Mouse (Mus musculus): ENCODE results near the gene Rasa3.
A peak's percentile ranks its signal among the peaks of the same experiment; 100 is the strongest.

Gene Rasa3

DNA sequence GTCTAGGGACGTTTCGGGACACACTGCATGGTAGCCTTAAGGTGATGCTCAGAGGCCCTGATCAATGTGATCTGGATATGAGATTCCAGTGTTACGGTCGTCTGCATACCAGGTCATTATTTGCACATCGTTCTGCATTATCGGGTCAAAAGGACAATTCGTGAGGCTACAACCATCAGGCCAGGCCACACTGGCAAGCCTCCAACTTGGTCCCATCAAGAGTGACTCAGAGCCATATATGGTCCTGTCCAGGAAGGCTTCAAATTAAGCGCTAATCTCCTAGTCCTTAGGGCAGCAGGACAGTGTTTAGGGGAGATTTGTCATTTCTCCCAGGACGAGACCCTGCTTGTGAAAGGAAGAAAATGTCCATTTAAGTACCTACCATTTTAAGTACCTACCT lies 63.3 kb downstream of the Rasa3 start:
- no peak for DNase-seq

DNA sequence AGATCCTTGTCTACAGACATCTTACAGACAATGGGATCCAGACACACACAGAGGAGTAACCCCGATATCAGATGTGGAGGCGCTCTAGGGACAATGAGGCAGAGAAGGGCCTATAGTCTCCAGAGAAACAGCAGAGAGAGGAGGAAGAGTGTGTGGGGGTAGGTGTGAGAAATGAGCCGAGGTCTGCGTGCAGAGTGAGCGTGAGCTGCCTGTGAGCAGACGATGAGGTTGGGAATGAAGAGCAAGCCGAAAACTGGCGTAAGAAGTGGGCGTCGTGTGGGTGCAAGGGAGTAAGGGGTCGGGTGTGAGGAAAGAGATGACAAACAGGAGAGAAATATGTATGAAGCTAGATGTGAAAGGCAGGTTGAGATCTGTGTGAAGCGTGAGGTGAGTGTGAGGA lies 65.7 kb downstream of the Rasa3 start:
- DNase-seq = no peak

DNA sequence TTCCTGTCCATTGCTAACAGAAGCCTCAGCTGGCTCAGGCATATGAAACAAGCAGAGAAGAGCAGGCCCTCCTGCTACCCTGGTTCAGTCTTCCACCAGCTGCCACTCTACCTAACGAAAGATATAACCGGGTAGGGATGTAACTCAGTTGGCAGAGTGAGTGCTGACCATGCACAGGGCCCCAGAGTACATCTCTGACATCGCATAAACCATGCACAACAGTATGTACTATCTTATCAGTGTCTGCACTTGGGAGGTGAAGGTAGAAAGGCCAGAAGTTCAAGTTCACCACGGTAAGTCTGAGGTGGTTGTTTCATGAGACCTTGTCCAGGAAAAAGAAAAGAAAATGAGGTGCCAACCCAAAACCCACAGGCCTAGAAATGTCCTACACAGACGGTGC lies 67.4 kb downstream of the Rasa3 start:
- no peak for DNase-seq

DNA sequence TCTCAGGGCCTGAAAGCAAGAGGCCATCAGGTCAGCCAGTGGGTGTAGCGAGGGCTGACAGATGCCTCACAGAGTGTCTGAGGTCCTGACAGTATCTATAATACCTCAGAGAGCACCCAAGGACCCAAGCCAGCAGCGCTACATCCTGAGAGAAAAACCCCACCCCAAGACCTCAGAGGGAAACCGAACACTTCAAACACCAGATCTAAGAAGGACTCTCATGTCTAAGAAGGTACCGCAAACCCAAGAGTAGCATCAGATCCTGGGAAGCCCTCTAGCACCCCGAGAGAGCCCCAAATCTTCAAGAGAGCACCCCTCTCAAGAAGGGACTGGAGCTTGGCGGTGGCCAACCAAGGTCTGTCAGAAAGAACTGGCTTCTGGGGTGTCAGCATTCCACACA lies 68.5 kb downstream of the Rasa3 start:
- DNase-seq = no peak

DNA sequence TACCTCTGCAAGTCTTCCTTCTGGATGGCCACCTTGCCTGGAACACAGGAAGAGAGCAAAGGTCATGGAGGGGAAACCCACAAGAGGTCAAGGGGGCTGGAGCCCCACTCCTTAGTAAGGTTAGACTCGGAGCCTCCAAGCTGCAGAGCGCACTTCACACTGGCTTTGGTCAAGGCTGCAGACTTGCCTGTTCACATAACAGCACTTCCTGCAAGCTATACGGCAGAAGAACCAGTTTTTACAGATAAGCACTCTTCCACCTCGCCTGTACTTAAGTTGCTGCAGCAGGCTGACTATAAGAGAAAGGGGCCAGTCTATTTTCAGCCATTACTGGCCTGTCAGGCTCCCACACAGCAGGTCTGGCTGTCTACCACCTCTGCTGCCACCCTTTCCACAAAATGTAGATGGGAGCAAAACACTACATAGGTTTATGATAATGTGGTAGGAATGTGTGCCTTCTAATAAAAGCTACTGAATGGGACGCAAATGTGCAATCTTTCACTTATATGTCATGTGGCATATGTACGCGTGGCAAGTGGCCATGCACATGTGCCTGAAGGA lies 71.4 kb downstream of the Rasa3 start:
- DNase-seq = no peak

DNA sequence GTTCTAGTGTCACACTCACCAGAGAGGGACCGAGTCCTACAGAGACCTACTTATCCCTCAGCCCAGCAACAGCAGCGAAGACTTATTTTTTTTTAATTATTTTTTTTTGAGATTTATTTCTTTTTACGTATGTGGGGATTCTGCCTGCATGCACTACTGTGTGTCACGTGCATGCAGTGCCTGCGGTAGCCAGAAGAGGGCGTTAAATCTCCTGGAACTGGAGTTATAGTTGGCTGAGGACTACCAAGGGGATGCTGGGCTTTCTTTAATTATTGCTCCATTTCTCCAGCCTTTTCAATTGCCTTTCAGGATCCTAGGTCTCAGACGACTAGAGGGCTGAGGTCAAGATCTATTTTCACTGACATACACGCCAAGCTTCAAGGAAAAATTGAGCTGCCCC lies 74.8 kb downstream of the Rasa3 start:
- DNase-seq = peak in 1 of 2 experiments; percentile 30

DNA sequence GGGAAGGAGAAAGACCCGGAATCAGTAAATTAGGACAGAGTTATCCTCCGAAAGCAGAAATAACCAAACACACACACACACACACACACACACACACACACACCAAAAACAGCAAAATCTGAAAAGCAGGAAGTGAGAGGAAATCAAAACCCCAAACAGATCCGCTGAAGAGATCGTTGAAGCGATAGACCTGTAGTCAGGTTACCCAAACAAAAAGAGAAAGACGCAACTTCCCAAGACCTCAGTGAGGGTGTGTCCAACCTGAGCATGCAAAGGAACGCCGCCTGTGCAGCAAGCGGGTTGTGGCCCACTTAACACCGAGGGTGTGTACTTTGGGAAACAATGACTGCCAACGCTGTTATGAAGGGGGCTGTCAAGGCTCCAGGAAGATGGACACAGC lies 76.2 kb downstream of the Rasa3 start:
- DNase-seq = peak; percentile 50 to 61

DNA sequence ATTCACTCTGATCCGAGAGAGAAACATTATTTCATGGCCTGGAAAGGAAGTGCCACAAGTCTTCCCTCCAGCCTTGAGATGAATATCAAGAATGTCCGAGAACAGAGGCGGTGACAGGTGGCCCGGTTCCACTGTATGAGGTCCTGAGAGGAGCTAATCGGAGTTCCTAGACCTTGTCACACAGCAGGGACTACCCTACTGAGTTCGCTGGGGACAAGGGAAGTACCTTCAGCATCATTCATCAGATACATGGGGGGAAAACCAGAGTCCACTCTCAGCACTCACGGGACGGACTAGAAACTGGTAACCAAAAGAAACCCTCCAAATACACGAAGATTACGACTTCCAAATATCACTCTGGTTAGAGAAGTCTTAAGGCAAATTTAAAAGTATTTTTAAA lies 76.7 kb downstream of the Rasa3 start:
- DNase-seq = no peak

DNA sequence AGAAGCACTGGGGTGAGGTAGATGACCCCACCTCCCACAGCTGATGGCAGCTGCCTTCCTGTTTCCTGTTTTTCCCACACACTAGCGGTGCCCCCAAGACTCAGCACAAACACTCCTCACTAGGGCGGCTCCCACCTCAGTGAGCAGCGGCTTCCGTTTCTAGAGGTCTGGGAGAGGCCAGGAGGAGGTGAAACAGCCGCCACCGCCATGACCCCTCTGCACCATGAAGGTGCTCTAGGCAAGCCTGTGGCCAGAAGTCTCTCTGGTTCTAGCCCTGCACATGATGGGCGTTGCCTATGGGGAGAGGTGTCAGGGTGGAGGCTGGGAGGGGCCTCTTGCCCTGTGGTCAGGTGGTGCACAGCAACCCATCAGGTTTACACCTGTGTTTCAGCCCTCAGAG lies 77.2 kb downstream of the Rasa3 start:
- DNase-seq = peak; percentile 62 to 70

DNA sequence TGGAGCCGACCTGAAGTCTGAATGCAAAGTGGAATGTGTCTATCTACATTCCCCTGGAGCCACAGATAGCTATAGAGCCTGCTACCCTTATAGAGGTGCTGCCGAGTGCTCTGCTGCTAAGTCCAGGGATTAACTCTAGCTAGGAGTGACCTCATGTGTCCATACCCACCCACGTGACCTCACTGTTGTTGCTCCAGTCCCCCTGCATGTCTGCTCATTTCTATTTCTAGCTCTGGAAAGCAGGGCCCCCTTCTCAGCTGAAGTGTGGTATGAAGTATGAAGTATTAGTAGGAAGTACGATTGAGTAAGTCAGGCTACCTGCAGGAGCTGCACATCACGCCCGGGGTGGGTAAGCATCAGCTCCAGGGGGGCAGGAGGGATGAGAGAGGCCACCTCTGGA lies 79.6 kb downstream of the Rasa3 start:
- DNase-seq = no peak

DNA sequence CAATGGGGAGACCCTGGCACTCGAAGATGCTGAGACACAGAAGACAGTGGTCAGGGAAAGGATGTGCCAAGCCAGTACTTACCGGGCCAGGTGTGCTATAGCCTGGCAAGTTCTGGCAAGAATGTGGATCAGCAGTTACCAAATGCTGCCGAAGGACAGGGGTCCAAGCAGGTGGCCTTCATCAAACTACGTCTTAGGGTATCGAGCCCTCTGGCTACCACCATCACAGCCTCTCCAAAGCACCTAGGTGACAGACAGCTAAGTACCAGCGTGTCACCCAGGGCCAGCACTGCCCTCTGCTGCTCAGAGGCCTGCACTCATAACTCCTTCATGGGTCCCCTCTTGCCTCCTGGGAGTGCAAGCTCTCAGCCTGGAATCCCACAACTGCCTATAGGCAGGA lies 81.5 kb downstream of the Rasa3 start:
- DNase-seq = no peak

DNA sequence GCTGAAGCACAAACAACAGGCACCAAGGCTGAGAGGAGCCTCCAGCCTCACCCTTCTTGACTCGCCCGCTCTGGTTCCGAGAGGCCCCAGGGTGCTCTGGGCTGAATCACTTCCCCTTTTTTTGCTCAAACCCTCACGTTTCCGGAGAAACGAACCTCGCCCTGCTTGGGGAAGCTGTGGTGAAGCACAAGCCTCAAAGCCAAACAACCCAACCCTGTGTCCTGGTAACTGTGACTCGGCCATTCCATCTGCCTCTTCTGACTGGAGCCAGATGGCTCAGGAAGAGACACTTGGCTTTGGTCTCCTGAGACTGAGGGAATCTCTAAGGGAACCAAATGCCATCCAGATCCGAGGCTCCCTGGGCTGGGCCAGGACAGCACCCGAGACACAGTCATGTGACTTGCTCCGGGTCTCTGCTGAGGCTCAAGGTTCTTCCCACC lies 82.5 kb downstream of the Rasa3 start:
- DNase-seq = peak; percentile 70 to 76

DNA sequence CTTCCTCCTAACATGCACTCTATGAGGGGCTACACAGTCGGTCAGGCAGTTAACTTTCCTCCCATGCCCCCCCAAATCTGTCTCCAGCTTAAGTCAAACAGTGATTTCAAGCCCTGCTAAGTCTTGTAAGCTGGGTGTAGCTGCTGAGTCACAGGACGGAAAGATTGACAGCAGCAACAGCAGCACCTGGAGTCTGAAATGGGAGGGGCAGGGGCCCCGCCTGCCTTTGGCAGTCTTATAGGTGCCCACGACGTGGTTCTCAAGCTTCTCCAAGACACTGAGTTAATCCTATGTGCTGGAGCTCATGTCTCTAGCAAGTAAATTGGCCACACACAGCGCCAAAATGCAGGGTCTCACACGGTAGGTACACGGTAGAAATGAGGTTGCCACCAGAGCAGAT lies 84.1 kb downstream of the Rasa3 start:
- DNase-seq = no peak

DNA sequence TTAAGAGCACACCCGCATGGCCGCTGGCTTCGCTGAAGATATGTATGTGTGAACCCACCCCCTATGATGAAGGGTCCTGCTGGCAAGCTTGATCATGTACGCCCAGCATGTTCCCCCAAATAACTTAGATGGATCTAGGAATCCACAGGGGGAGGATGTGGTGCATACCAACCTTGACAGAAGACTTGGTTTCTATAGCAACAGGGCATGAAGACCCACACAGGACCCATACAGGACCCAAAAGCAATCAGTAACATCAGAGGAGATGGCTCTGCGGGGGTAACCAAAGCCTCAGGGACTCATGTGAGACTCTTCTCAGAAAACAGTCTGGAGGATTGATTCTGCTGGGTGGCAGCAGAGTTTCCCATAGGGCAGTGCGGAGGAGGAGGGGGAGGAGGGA lies 86.2 kb downstream of the Rasa3 start:
- no peak for DNase-seq

DNA sequence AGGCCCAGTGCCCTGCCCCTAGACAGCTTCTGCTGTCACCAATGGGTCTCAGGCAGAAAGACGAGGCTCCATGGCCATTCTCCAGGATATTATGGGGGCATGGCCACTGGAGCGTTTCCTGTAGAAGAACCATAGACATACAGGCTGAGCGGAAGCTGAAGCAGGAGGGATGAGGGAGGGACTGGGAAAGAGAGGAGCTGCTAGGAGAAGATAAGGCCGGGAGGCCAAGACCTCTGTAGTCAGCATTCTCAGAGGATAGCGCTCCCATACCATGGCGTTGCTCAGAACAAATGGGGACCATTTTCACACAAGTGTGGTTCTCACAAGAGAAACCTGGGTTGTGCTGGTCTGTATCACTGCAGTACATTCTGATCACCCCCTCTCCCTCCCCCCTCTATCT lies 88.3 kb downstream of the Rasa3 start:
- DNase-seq = no peak

DNA sequence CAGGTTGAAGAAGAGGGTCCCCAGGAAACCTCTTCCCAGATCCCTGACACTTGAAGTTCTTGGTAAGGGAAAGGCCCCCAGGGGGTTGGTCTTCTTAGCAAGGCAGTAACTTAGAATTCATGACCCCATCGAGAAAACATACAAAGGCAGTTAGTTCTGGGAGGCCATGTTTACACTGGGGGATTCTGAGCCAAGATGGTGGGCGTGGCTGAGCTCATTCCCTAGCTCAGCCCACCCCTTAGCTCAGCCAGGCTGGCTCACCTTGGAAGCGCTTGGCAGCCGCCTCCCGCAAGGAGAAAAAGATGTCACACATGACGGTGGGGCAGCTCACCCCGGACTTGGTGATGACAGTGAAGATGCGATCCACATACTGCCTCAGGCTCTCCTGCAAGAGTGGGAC lies 92.8 kb downstream of the Rasa3 start:
- no peak for DNase-seq

DNA sequence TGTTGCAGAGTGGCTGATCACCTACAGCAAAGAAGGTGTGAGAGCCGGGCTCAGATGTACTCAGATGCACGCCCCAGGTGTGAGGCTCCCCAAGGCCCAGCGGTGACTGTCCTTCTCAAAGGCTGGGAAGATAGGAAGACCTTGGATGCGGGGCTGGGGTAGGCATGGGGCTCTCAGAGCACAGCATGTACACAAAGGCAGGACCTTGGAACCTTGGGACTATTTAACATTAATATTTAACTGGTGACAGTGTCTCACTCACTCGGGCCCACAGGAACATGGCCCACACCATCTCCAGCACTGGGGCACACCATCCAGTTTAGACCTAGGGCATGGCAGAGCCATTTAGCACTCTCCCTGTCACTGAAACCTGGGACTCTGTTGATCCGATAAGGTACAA lies 99.5 kb downstream of the Rasa3 start:
- DNase-seq = no peak

DNA sequence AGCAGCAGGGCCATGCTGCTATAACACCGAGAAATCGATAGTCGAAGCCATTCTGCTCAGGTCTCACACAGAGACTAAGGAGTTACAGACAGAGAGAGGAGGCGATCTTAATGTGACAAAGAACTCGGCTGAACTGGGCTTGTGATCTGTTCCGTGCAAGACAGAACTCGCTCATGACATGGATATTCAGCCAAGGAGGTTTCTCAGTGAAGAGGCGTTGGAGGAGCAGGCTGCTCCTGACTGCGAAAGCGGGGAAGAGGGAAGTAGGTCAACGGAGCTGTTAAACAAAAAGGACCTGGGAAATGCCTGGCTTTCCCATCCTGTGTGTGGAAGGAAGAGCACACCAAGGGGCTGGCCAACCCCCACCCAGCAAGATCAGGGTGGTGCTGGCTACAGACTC lies 105.4 kb downstream of the Rasa3 start:
- DNase-seq = no peak

DNA sequence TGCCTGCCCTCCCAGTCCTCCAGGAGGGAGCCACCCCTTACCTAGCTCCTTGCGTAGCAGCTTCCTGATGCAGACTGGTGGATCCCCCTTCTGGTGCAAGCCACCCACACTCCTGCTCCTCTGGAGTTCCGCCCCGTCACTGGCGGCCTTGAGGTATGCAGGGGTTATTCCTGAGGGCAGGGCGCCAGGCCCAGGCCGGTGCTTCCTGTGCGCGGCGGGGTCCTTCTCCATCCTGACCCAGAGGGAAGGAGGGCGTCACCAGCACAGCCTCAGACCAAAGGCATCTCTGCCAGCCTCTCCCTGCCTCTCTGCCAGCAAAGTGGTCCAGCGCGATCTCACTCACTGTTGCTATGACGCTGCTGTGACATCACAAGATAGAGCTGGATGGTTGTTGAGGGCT lies 115.3 kb downstream of the Rasa3 start, which contains the start of gene 1700029H14Rik:
1700029H14Rik (minus strand) TSS at position 344 of the 400 bp plus-strand sequence.
- DNase-seq = no peak

DNA sequence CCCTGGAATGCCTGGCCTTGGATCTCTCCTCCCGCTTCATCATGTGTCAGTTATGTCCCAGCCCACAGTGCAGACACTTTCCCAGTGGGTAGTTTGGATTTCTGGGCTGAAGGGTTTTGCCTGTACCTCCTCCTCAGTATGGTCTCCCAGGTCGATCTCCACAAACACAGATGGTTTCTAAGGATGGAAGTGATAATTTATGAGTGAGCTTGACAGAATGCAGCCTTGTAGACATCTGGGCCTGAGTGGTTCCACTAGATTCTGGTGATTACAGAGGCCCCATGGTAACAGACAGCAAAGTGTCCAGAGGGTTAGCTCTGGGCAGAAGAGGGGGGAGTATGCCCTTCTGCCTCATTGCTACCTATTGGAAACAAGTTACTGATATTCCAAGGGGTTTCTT lies 119.9 kb downstream of the Rasa3 start:
- DNase-seq = no peak

DNA sequence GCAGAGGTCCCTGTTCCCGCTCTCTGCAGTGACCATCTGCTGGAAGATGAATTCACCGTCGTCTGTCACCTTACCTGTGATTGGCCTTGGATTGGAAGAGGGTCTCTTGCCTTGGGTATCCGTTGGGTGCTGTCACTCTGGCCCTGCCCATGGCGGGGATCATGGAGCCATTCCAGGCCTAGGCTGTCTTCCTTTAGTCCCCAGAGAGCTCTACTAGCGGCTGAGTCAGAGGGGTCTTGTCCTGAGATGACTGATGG lies 125.9 kb downstream of the Rasa3 start:
- no peak for DNase-seq

DNA sequence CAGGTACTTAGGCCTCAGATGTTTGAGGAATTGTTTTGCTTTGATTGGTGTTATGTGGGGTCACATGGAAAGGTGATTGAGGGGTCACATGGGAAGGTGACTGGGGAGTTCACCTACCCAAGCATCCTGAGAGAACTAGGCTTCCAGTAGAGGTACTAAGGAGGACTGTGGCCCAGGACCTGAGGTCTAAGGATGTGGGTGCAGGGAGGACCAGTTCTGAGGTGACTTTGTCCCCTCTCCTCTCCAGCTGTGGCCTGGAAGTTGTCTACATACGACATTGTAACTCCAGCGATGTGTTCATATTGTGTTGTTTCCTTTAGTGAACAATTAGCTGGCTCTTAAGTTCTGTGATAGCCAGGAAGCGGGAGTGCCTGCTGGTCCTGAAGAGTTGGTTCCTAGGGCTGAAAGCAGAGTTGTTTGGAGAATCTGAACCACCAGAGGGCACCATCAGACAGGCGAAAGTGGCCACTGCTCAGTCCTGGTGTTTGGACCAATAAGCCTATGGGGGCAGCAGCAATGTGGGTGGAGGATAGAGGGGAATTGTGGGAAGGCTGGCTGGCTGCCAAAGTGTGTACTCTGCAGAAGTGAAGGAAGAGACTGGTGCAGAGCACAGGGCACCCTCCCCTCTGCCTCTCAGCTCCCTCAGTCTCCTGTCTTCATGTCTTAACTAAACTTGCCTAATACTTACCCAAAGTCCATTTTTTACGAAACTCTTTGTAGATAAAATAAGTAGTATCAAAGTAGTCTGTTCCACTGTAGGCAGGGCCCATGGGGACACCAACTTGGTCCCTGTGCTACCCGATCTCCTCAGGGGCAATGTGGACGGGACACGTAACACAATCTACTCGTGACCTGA lies 126.5 kb downstream of the Rasa3 start:
- DNase-seq = peak; percentile 90 to 93

DNA sequence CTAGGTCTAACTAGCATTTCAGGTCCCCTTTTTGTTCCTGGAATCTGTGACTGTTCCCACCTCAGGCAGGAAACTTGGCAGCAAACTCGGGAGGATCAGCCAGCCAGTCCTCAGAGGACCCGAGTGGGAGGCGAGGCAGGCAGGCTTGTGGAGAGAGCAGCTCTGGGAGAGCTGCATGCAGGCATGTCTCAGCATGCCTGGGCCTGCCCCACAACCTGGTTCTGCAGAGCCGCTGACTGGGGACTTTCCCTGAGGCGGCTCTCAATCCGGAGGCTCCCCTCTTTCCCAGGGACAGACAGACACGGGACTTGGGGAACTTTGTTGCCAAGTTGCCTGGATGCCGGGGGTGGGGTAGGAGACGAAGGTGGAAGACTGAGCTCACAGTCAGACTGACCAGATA lies 128.6 kb downstream of the Rasa3 start:
- DNase-seq = peak; percentile 67 to 73

DNA sequence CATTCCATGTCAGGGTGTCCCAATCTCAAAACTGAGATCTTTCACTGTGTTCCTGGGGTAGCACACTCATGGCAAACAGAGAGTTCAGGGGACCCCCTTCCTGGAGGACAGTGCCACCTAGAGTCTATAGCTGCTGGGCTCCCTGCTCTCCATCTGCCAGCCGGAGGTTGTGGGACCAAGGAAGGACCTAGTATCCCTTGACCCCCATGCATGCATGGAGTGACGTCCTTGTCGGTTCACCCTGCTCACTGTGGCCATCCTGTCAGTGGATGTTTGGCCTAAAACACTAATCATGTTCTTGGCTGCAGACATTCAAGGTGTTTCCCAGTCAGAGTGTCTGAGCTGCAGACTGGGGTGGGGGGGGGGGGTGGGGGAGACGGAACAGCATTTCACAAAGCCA lies 129.2 kb downstream of the Rasa3 start:
- peak; percentile 60 to 62 for DNase-seq

DNA sequence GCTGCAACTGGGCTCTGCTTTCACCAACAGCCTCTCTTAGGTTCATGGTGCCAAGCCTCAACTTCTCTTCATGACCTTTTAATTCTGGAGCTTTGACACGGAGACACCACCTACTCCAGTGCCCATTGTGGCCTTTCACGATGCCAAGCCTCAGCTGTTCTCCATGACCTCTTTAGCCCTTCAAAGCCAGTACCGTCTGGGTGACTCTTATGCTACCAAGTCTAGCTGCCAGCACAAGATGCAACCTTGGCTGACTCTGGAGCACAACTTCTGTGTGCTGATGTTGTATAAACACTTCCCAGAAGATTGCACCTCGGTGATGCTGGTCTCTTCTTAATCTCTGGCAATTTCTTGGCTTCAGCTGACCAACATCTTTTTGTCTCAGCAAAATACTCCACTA lies 131.0 kb downstream of the Rasa3 start:
- DNase-seq = no peak

Measured in lung, adult 18-20 months (tissue).